Mouse (Mus musculus): ENCODE results near the gene Rad51d.

- TF ChIP-seq ZC3H11A (IDR thresholded peaks at IDR 0.05; ENCODE audit: low read depth, low read length) (no peak), RAD21 (IDR thresholded peaks at IDR 0.05; ENCODE audit: low read depth, low read length) (no peak), POLR2A (IDR thresholded peaks at IDR 0.05; ENCODE audit: low read depth, low read length) (no peak)
Observed at GRCm38 (mm10) chr11:82852958-82853357, 37.5 kb downstream of the Rad51d start.

Measured in CH12.LX (cell line).